Mouse (Mus musculus): Measurements from ENCODE around the gene Kctd5.

GRCm38 (mm10) chr17:24056636-24057625 is 16.4 kb downstream of the Kctd5 start:
- TF ChIP-seq CTCF (IDR thresholded peaks at IDR 0.05) (no peak), EP300 (IDR thresholded peaks at IDR 0.05) (no peak)

Data from lung, postnatal 0 days (tissue).